Mouse (Mus musculus): ENCODE data around the gene Eef1akmt2.

Gene Eef1akmt2

GRCm38 (mm10) chr7:132787022-132787421 is 65.5 kb downstream of the Eef1akmt2 start:
- DNase-seq = no peak

GRCm38 (mm10) chr7:132786522-132786921 is 66.0 kb downstream of the Eef1akmt2 start:
- no peak for DNase-seq

GRCm38 (mm10) chr7:132786011-132786410 is 66.5 kb downstream of the Eef1akmt2 start:
- no peak for DNase-seq

GRCm38 (mm10) chr7:132784101-132784500 is 68.4 kb downstream of the Eef1akmt2 start:
- no peak for DNase-seq

- DNase-seq = peak; percentile 63 to 74
Measured at GRCm38 (mm10) chr7:132781850-132782249, 70.6 kb downstream of the Eef1akmt2 start.

GRCm38 (mm10) chr7:132781130-132781814 is 71.2 kb downstream of the Eef1akmt2 start:
- DNase-seq = no peak

GRCm38 (mm10) chr7:132780611-132781010 is 71.9 kb downstream of the Eef1akmt2 start:
- peak in 1 of 2 experiments; percentile 66 for DNase-seq

GRCm38 (mm10) chr7:132778630-132779029 is 73.8 kb downstream of the Eef1akmt2 start:
- DNase-seq = peak in 1 of 2 experiments; percentile 56

- DNase-seq = no peak
Measured at GRCm38 (mm10) chr7:132777728-132778453, 74.6 kb downstream of the Eef1akmt2 start.

Data from cerebellum, postnatal 25 days (tissue).